Mouse (Mus musculus) forebrain, embryonic 13.5 days (tissue): ENCODE results near the gene Ppp2r1b. TPM values are rescaled to one million over a fixed set of nuclear protein-coding genes. Genes with fewer than 3 reads are reported as not detected.
A peak's percentile ranks its signal among the peaks of the same experiment; 100 is the strongest.

ENCODE experiments used
- ATAC-seq: fragments of 200-750 bp; cut with Nextera tagmentation; 2 replicates; pipeline ENCODE4 v1.8.0; 2017
- H3K27ac ChIP-seq: fragments of 300-500 bp; sonication (generic); 2 replicates; pipeline ENCODE4 v1.5.1; 2015; ENCODE audit warnings: inconsistent platforms, mild to moderate bottlenecking, moderate library complexity
- H3K27me3 ChIP-seq: fragments of 300-500 bp; sonication (generic); 2 replicates; pipeline ENCODE4 v1.6.1; 2015; ENCODE audit warnings: mild to moderate bottlenecking, inconsistent platforms
- H3K36me3 ChIP-seq: fragments of 300-500 bp; sonication (generic); 2 replicates; pipeline ENCODE4 v1.6.1; 2015; ENCODE audit warnings: mild to moderate bottlenecking, inconsistent platforms; ENCODE audit not compliant: poor library complexity, severe bottlenecking
- H3K4me1 ChIP-seq: fragments of 300-500 bp; sonication (generic); 2 replicates; pipeline ENCODE4 v1.6.1; 2015; ENCODE audit warnings: inconsistent platforms
- H3K4me2 ChIP-seq: fragments of 300-500 bp; sonication (generic); 2 replicates; pipeline ENCODE4 v1.6.1; 2015; ENCODE audit warnings: inconsistent platforms, mild to moderate bottlenecking, moderate library complexity
- H3K4me3 ChIP-seq: fragments of 300-500 bp; sonication (generic); 2 replicates; pipeline ENCODE4 v1.5.1; 2015; ENCODE audit warnings: mild to moderate bottlenecking, inconsistent platforms
- H3K9ac ChIP-seq: fragments of 300-500 bp; sonication (generic); 2 replicates; pipeline ENCODE4 v1.6.1; 2015; ENCODE audit warnings: mild to moderate bottlenecking, inconsistent platforms
- H3K9me3 ChIP-seq: fragments of 300-500 bp; sonication (generic); replicated peaks from 2 replicates; pipeline ENCODE4 v1.6.1; 2016; ENCODE audit warnings: inconsistent platforms
- WGBS: fragments of 180-500 bp; shearing (Covaris S2); methylation state at CpG from one replicate; pipeline ENCODE4 v1.1.7; 2015; 5-methylcytosine and 5-hydroxymethylcytosine counted together
- polyA plus RNA-seq: library from polyadenylated mRNA; unstranded; fragments of >200 nt; fragmentation: Nextera tagmentation; extraction: Ambion mirVana; gene quantifications from 2 replicates; pipeline ENCODE4 v1.2.1, GENCODE M21; 2015

The Ppp2r1b gene
- polyA plus RNA-seq, 1 experiment from 2014 or later = 89.7 TPM

GRCm38 (mm10) chr9:50845547-50845946 lies 446 bp downstream of the Ppp2r1b start:
- H3K4me3 ChIP-seq = no peak overlapping the region
- no peaks in the 10 kb centered on the region for H3K27me3 ChIP-seq
- H3K9ac ChIP-seq = no peak overlapping the region
- no peak overlapping the region for H3K4me2 ChIP-seq
- no peak for ATAC-seq
- WGBS = 80% methylated on average over 9 of the region's 9 CpGs
- peaks cover 3% of the 10 kb centered on the region; the same call in 1 of the 2 replicates for H3K4me1 ChIP-seq
- peaks cover 18% of the 10 kb centered on the region for H3K36me3 ChIP-seq
- H3K9me3 ChIP-seq = no peaks in the 10 kb centered on the region
- no peak overlapping the region for H3K27ac ChIP-seq

- no peak overlapping the region for H3K27ac ChIP-seq
- peaks cover 8% of the 10 kb centered on the region; the same call in 1 of the 2 replicates for H3K4me1 ChIP-seq
- WGBS = 93% methylated on average over 6 of the region's 6 CpGs
- no peaks in the 10 kb centered on the region for H3K9me3 ChIP-seq
- H3K9ac ChIP-seq = no peak overlapping the region
- ATAC-seq = no peak
- no peaks in the 10 kb centered on the region for H3K27me3 ChIP-seq
- H3K36me3 ChIP-seq = peaks cover 18% of the 10 kb centered on the region
- H3K4me3 ChIP-seq = no peak overlapping the region
- H3K4me2 ChIP-seq = no peak overlapping the region
Measured at GRCm38 (mm10) chr9:50847133-50847532, 2.0 kb downstream of the Ppp2r1b start.

- Histone ChIP-seq H3K27ac (no peak overlapping the region), H3K4me2 (no peak overlapping the region), H3K9me3 (no peaks in the 10 kb centered on the region), H3K36me3 (peaks cover 17% of the 10 kb centered on the region), H3K4me3 (no peak overlapping the region), H3K27me3 (no peaks in the 10 kb centered on the region), H3K4me1 (peaks cover 12% of the 10 kb centered on the region), H3K9ac (no peak overlapping the region)
- no peak for ATAC-seq
- 72% methylated on average over 12 of the region's 12 CpGs for WGBS
Measured at GRCm38 (mm10) chr9:50847606-50848368, 2.7 kb downstream of the Ppp2r1b start.

- Histone ChIP-seq H3K4me1 (peaks cover 18% of the 10 kb centered on the region), H3K27me3 (no peaks in the 10 kb centered on the region), H3K4me2 (no peak overlapping the region), H3K27ac (no peak overlapping the region), H3K4me3 (no peak overlapping the region), H3K9ac (no peak overlapping the region), H3K9me3 (no peaks in the 10 kb centered on the region), H3K36me3 (peaks cover 9% of the 10 kb centered on the region)
- ATAC-seq = no peak; the same call in 1 of the 2 replicates
- 71% methylated on average over 5 of the region's 5 CpGs for WGBS
Measured at GRCm38 (mm10) chr9:50848821-50849220, 3.7 kb downstream of the Ppp2r1b start.

GRCm38 (mm10) chr9:50849249-50849648 lies 4.1 kb downstream of the Ppp2r1b start:
- Histone ChIP-seq H3K27ac (no peak overlapping the region), H3K4me3 (no peak overlapping the region), H3K4me2 (no peak overlapping the region), H3K9ac (no peak overlapping the region), H3K9me3 (no peaks in the 10 kb centered on the region), H3K36me3 (peaks cover 5% of the 10 kb centered on the region; the same call in 1 of the 2 replicates), H3K4me1 (peaks cover 18% of the 10 kb centered on the region), H3K27me3 (no peaks in the 10 kb centered on the region)
- 22% methylated on average over 8 of the region's 8 CpGs for WGBS
- peak; percentile 84 for ATAC-seq

GRCm38 (mm10) chr9:50849755-50850154 lies 4.7 kb downstream of the Ppp2r1b start:
- Histone ChIP-seq H3K27ac (no peak overlapping the region), H3K4me2 (no peak overlapping the region), H3K9ac (no peak overlapping the region), H3K9me3 (no peaks in the 10 kb centered on the region), H3K4me3 (no peak overlapping the region), H3K4me1 (peaks cover 18% of the 10 kb centered on the region), H3K27me3 (no peaks in the 10 kb centered on the region), H3K36me3 (no peaks in the 10 kb centered on the region)
- ATAC-seq = peak; percentile 7; the same call in 1 of the 2 replicates
- WGBS = 76% methylated on average over 9 of the region's 9 CpGs

- Histone ChIP-seq H3K36me3 (no peaks in the 10 kb centered on the region), H3K9me3 (no peaks in the 10 kb centered on the region), H3K27me3 (no peaks in the 10 kb centered on the region), H3K27ac (no peak overlapping the region), H3K9ac (no peak overlapping the region), H3K4me3 (no peak overlapping the region), H3K4me2 (no peak overlapping the region; the same call in 1 of the 2 replicates), H3K4me1 (peaks cover 20% of the 10 kb centered on the region)
- no peak for ATAC-seq
- WGBS = 15% methylated on average over 11 of the region's 11 CpGs
Measured at GRCm38 (mm10) chr9:50850271-50850670, 5.2 kb downstream of the Ppp2r1b start.

- no peak overlapping the region; the same call in 1 of the 2 replicates for H3K9ac ChIP-seq
- no peaks in the 10 kb centered on the region for H3K27me3 ChIP-seq
- H3K27ac ChIP-seq = no peak overlapping the region
- peaks cover 24% of the 10 kb centered on the region for H3K4me1 ChIP-seq
- H3K36me3 ChIP-seq = no peaks in the 10 kb centered on the region
- H3K4me2 ChIP-seq = no peak overlapping the region
- H3K9me3 ChIP-seq = no peaks in the 10 kb centered on the region
- H3K4me3 ChIP-seq = no peak overlapping the region
- ATAC-seq = no peak
- WGBS = 41% methylated on average over 8 of the region's 8 CpGs
Measured at GRCm38 (mm10) chr9:50850713-50851112, 5.6 kb downstream of the Ppp2r1b start.

- Histone ChIP-seq H3K9ac (0 out of 2 replicates have a peak overlapping the region, but pooled peaks have one; percentile 18), H3K27me3 (no peaks in the 10 kb centered on the region), H3K27ac (no peak overlapping the region), H3K36me3 (no peaks in the 10 kb centered on the region), H3K4me3 (no peak overlapping the region), H3K4me1 (peaks cover 35% of the 10 kb centered on the region), H3K9me3 (no peaks in the 10 kb centered on the region), H3K4me2 (0 out of 2 replicates have a peak overlapping the region, but pooled peaks have one; percentile 15)
- WGBS = 56% methylated on average over 17 of the region's 17 CpGs
- no peak for ATAC-seq
Measured at GRCm38 (mm10) chr9:50852634-50853349, 7.7 kb downstream of the Ppp2r1b start.

GRCm38 (mm10) chr9:50854376-50854775 lies 9.3 kb downstream of the Ppp2r1b start:
- H3K4me1 ChIP-seq = peaks cover 40% of the 10 kb centered on the region
- H3K4me3 ChIP-seq = no peak overlapping the region
- peaks cover 3% of the 10 kb centered on the region for H3K36me3 ChIP-seq
- no peaks in the 10 kb centered on the region for H3K9me3 ChIP-seq
- H3K27me3 ChIP-seq = no peaks in the 10 kb centered on the region
- H3K9ac ChIP-seq = peak overlapping the region; percentile 2; the same call in 1 of the 2 replicates
- H3K4me2 ChIP-seq = no peak overlapping the region
- no peak for ATAC-seq
- 77% methylated on average over 8 of the region's 8 CpGs for WGBS
- no peak overlapping the region for H3K27ac ChIP-seq

- Histone ChIP-seq H3K27me3 (no peaks in the 10 kb centered on the region), H3K9me3 (no peaks in the 10 kb centered on the region), H3K4me1 (peaks cover 42% of the 10 kb centered on the region), H3K9ac (no peak overlapping the region), H3K27ac (no peak overlapping the region), H3K36me3 (peaks cover 12% of the 10 kb centered on the region), H3K4me3 (no peak overlapping the region), H3K4me2 (no peak overlapping the region; the same call in 1 of the 2 replicates)
- 88% methylated on average over 5 of the region's 5 CpGs for WGBS
- no peak for ATAC-seq
Measured at GRCm38 (mm10) chr9:50855133-50855766, 10.1 kb downstream of the Ppp2r1b start.

GRCm38 (mm10) chr9:50855780-50856179 lies 10.7 kb downstream of the Ppp2r1b start:
- Histone ChIP-seq H3K9ac (peak overlapping the region; percentile 83; the same call in 1 of the 2 replicates), H3K4me3 (peak overlapping the region; percentile 83; the same call in 1 of the 2 replicates), H3K9me3 (no peaks in the 10 kb centered on the region), H3K4me2 (peak overlapping the region; percentile 70), H3K27me3 (no peaks in the 10 kb centered on the region), H3K4me1 (peaks cover 43% of the 10 kb centered on the region), H3K27ac (peak overlapping the region; percentile 82), H3K36me3 (peaks cover 17% of the 10 kb centered on the region)
- ATAC-seq = no peak
- 63% methylated on average over 5 of the region's 5 CpGs for WGBS
